Mouse (Mus musculus): ENCODE results near the gene Stx8. TPM values are rescaled to one million over a fixed set of nuclear protein-coding genes. Genes with fewer than 3 reads are reported as not detected.

Stx8 gene
- polyA plus RNA-seq, 1 experiment from 2014 or later = 57.5 TPM

GRCm38 (mm10) chr11:68185647-68186046, 219.7 kb downstream of the Stx8 start:
- 88% methylated on average over 3 of the region's 3 CpGs for WGBS
- DNase-seq (ENCODE audit: low spot score) = no peak
- no peaks in the 10 kb centered on the region for H3K27me3 ChIP-seq (ENCODE audit: insufficient read depth, poor library complexity, severe bottlenecking)
- H3K4me1 ChIP-seq (replicated peaks) = peaks cover 34% of the 10 kb centered on the region
- H3K36me3 ChIP-seq = no peaks in the 10 kb centered on the region
- no peak overlapping the region for H3K27ac ChIP-seq
- H3K4me3 ChIP-seq = no peak overlapping the region
- no peaks in the 10 kb centered on the region for H3K9me3 ChIP-seq

GRCm38 (mm10) chr11:68187242-68187641, 221.2 kb downstream of the Stx8 start:
- H3K4me1 ChIP-seq (replicated peaks) = peaks cover 34% of the 10 kb centered on the region
- peaks cover 3% of the 10 kb centered on the region; the same call in 1 of the 2 replicates for H3K27me3 ChIP-seq (ENCODE audit: insufficient read depth, poor library complexity, severe bottlenecking)
- DNase-seq (ENCODE audit: low spot score) = no peak
- H3K36me3 ChIP-seq = no peaks in the 10 kb centered on the region
- H3K27ac ChIP-seq = peak overlapping the region; percentile 8; the same call in 1 of the 2 replicates
- WGBS = 72% methylated on average over 8 of the region's 8 CpGs
- H3K9me3 ChIP-seq = no peaks in the 10 kb centered on the region
- no peak overlapping the region for H3K4me3 ChIP-seq

GRCm38 (mm10) chr11:68188695-68189201, 222.8 kb downstream of the Stx8 start:
- peak overlapping the region; percentile 46 for H3K27ac ChIP-seq
- peak; percentile 36 for DNase-seq (ENCODE audit: low spot score)
- no peaks in the 10 kb centered on the region for H3K9me3 ChIP-seq
- H3K36me3 ChIP-seq = no peaks in the 10 kb centered on the region
- peaks cover 3% of the 10 kb centered on the region; the same call in 1 of the 2 replicates for H3K27me3 ChIP-seq (ENCODE audit: insufficient read depth, poor library complexity, severe bottlenecking)
- no peak overlapping the region for H3K4me3 ChIP-seq
- H3K4me1 ChIP-seq (replicated peaks) = peaks cover 34% of the 10 kb centered on the region
- WGBS = 76% methylated on average over 12 of the region's 12 CpGs

DNA sequence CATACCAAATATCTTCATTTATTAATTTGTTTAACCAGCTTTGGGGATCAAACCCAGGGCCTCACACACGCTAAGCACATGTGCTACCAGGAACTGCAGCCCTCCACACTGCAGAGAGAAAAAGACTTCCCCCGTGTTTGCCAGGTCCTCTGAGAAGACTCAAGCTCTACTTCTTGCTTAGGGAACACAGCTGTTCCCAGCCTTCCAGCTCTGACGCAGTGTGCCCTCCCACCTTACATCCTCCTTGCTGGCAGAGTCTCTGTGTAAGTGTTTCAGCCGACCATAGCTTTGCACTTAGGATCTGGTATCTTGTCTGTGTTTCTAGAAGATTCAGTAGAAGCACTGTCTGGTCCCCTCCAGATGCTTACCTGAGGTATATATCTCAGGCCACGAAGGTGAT, 224.9 kb downstream of the Stx8 start:
- H3K27ac ChIP-seq = no peak overlapping the region
- 84% methylated on average over 5 of the region's 5 CpGs for WGBS

DNA sequence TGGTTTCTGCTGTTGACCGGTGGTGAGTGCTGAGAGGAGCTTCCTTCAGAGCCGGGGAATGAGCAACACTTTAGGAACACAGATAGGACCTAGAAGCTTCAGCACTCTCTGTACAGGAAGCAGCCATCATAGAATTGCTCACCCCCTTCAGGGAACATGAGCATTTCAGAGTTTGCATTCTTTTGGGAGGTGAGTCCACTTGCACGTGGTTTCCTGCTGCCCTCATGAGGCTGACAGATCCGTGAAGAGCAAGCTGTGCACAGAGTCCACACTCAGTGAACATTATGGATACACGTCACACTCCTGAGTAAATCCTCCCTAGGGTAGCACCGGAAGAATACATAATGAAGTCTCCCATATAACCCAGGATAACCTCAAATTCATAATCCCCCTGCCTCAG, 229.2 kb downstream of the Stx8 start:
- DNase-seq (ENCODE audit: low spot score) = no peak
- Histone ChIP-seq H3K9me3 (no peaks in the 10 kb centered on the region), H3K27me3 (ENCODE audit: insufficient read depth, poor library complexity, severe bottlenecking) (peaks cover 7% of the 10 kb centered on the region), H3K4me3 (no peak overlapping the region), H3K4me1 (replicated peaks) (peaks cover 43% of the 10 kb centered on the region), H3K27ac (0 out of 2 replicates have a peak overlapping the region, but pooled peaks have one; percentile 40), H3K36me3 (no peaks in the 10 kb centered on the region)
- 74% methylated on average over 6 of the region's 6 CpGs for WGBS

More for the DNA sequence above, 224.9 kb downstream of the Stx8 start:
- no peak overlapping the region for H3K4me3 ChIP-seq
- no peaks in the 10 kb centered on the region for H3K9me3 ChIP-seq
- no peak for DNase-seq (ENCODE audit: low spot score)
- peaks cover 7% of the 10 kb centered on the region for H3K27me3 ChIP-seq (ENCODE audit: insufficient read depth, poor library complexity, severe bottlenecking)
- H3K36me3 ChIP-seq = no peaks in the 10 kb centered on the region
- H3K4me1 ChIP-seq (replicated peaks) = peaks cover 48% of the 10 kb centered on the region

DNA sequence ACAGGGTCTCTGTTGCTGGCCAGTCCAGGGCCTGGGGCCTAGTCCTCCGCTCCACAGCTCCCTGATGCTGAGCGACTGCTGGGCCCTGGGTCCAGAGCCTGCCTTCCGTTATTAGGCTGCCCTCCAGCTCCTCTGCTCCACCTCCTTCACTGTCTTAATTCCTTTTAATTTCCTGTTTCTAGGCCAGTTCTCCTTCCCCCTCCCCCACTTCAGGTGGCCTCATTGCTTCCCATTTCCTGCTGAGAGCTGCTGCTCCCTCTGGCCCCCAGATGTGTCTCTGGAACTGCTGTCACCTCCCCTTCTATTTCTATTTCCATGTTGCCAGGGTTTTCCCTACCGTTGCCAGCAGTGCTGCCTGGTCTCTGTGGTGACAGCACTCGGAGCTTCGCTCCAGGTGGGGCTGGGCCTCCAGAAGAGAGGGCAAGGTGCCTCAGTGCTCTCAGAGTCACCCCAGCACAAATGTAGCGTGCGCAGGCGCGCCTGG, 229.7 kb downstream of the Stx8 start:
- Histone ChIP-seq H3K36me3 (no peaks in the 10 kb centered on the region), H3K27ac (peak overlapping the region; percentile 70), H3K4me3 (no peak overlapping the region), H3K9me3 (no peaks in the 10 kb centered on the region), H3K4me1 (replicated peaks) (peaks cover 45% of the 10 kb centered on the region), H3K27me3 (ENCODE audit: insufficient read depth, poor library complexity, severe bottlenecking) (peaks cover 7% of the 10 kb centered on the region)
- 63% methylated on average over 10 of the region's 10 CpGs for WGBS
- no peak for DNase-seq (ENCODE audit: low spot score)

DNA sequence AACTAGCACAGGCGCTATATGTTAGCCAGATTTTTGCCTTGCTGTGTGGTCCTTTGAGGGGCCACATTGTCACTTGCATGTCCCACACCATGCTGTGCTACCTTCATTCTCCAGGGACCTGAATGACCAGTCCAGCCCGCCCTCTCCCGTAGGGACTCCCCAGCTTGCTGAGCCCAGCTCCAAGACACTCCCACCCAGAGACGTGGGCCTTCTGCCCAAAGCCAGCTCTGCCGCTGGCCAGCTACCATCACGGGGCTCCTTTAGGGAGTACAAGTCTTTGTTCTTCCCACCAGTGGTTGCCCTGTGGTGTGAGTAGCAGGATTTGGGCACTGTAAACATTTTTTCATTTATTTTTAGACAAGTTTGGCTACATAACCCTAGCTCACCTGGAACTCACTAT, 230.6 kb downstream of the Stx8 start:
- Histone ChIP-seq H3K4me3 (no peak overlapping the region), H3K36me3 (no peaks in the 10 kb centered on the region), H3K9me3 (no peaks in the 10 kb centered on the region), H3K27me3 (ENCODE audit: insufficient read depth, poor library complexity, severe bottlenecking) (peaks cover 4% of the 10 kb centered on the region; the same call in 1 of the 2 replicates), H3K4me1 (replicated peaks) (peaks cover 47% of the 10 kb centered on the region), H3K27ac (no peak overlapping the region)
- DNase-seq (ENCODE audit: low spot score) = no peak
- 57% methylated on average over 6 of the region's 6 CpGs for WGBS

- Histone ChIP-seq H3K36me3 (no peaks in the 10 kb centered on the region), H3K9me3 (no peaks in the 10 kb centered on the region), H3K27ac (no peak overlapping the region), H3K27me3 (ENCODE audit: insufficient read depth, poor library complexity, severe bottlenecking) (peaks cover 9% of the 10 kb centered on the region; the same call in 1 of the 2 replicates), H3K4me1 (replicated peaks) (peaks cover 56% of the 10 kb centered on the region), H3K4me3 (no peak overlapping the region)
- WGBS = 80% methylated on average over 11 of the region's 11 CpGs
- DNase-seq (ENCODE audit: low spot score) = no peak
Observed at GRCm38 (mm10) chr11:68197471-68197870, 231.5 kb downstream of the Stx8 start.

DNA sequence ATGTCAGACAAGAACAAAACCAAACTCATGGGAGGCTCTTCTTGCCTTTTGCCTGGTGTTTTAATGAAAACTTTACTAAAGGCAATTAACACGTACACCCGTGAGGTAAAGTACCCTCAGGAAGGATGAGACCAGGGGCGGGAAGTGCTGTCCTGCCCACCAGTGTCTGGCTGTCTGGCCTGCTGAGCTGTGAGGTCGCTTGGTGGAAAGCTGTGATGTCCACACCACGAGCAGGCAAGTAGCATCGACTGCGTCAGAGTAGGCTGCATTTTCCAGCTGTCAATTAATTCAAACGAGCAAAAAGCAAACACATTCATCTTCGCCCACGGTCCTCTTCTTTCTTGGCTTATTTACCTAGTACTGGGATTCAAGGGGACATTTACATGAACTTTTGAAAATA, 232.7 kb downstream of the Stx8 start:
- Histone ChIP-seq H3K4me3 (no peak overlapping the region), H3K27me3 (ENCODE audit: insufficient read depth, poor library complexity, severe bottlenecking) (peaks cover 9% of the 10 kb centered on the region; the same call in 1 of the 2 replicates), H3K36me3 (no peaks in the 10 kb centered on the region), H3K27ac (no peak overlapping the region), H3K4me1 (replicated peaks) (peaks cover 65% of the 10 kb centered on the region), H3K9me3 (no peaks in the 10 kb centered on the region)
- DNase-seq (ENCODE audit: low spot score) = no peak
- 69% methylated on average over 10 of the region's 10 CpGs for WGBS

DNA sequence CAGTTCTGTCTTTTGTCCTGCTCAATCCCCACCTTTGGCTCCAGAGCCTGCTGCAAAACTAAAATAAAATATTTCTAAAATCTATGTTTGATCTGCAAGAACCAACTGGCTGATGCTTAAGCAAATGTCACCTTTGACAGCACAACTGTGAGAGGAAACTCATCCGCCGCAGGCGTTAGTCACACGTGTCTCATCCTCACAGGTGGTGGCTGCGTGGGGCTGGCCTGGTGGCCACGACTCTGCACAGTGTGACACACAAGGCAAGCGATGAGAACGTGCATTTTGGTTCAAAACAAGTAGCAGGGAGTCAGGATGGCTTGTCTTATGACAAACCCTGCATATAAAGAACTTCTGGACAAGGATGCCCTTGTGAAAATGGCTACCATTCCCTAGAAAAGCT, 233.1 kb downstream of the Stx8 start:
- 69% methylated on average over 8 of the region's 8 CpGs for WGBS
- Histone ChIP-seq H3K27ac (no peak overlapping the region), H3K27me3 (ENCODE audit: insufficient read depth, poor library complexity, severe bottlenecking) (peaks cover 9% of the 10 kb centered on the region; the same call in 1 of the 2 replicates), H3K36me3 (no peaks in the 10 kb centered on the region), H3K9me3 (no peaks in the 10 kb centered on the region), H3K4me1 (replicated peaks) (peaks cover 69% of the 10 kb centered on the region), H3K4me3 (no peak overlapping the region)
- no peak for DNase-seq (ENCODE audit: low spot score)

- 38% methylated on average over 10 of the region's 10 CpGs for WGBS
- H3K4me3 ChIP-seq = no peak overlapping the region
- no peaks in the 10 kb centered on the region for H3K9me3 ChIP-seq
- H3K27me3 ChIP-seq (ENCODE audit: insufficient read depth, poor library complexity, severe bottlenecking) = peaks cover 9% of the 10 kb centered on the region; the same call in 1 of the 2 replicates
- no peak overlapping the region for H3K27ac ChIP-seq
- H3K4me1 ChIP-seq (replicated peaks) = peaks cover 69% of the 10 kb centered on the region
- H3K36me3 ChIP-seq = no peaks in the 10 kb centered on the region
- no peak for DNase-seq (ENCODE audit: low spot score)
Observed at GRCm38 (mm10) chr11:68199801-68200423, 233.9 kb downstream of the Stx8 start.

DNA sequence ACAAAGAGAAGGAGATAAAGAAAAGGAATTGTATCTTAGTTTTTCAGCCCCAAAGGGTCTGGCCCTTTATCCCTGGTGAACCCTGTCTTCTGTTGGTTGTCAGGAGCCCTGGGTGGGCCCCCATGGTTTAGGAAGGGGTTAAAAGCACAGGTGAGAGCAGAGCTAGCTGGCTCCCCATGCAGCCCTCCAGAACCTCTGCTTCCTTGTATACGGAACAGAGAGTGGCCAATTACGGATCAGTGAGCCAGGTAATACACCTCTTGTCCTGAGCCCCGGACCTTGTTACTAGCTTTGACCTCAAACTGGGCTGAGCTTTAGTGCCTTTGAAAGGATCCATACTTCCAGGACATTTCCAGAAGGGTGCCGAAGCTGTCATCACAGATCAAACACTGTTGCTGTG, 234.5 kb downstream of the Stx8 start:
- WGBS = 87% methylated on average over 4 of the region's 4 CpGs
- no peaks in the 10 kb centered on the region for H3K9me3 ChIP-seq
- H3K4me3 ChIP-seq = no peak overlapping the region
- H3K36me3 ChIP-seq = no peaks in the 10 kb centered on the region
- H3K4me1 ChIP-seq (replicated peaks) = peaks cover 64% of the 10 kb centered on the region
- H3K27ac ChIP-seq = no peak overlapping the region
- H3K27me3 ChIP-seq (ENCODE audit: insufficient read depth, poor library complexity, severe bottlenecking) = peaks cover 11% of the 10 kb centered on the region; the same call in 1 of the 2 replicates
- no peak for DNase-seq (ENCODE audit: low spot score)

GRCm38 (mm10) chr11:68201063-68201462, 235.1 kb downstream of the Stx8 start:
- Histone ChIP-seq H3K4me1 (replicated peaks) (peaks cover 58% of the 10 kb centered on the region), H3K4me3 (no peak overlapping the region), H3K9me3 (no peaks in the 10 kb centered on the region), H3K27ac (no peak overlapping the region), H3K27me3 (ENCODE audit: insufficient read depth, poor library complexity, severe bottlenecking) (peaks cover 8% of the 10 kb centered on the region; the same call in 1 of the 2 replicates), H3K36me3 (no peaks in the 10 kb centered on the region; the same call in 1 of the 2 replicates)
- WGBS = 87% methylated on average over 1 of the region's 1 CpGs
- DNase-seq (ENCODE audit: low spot score) = no peak

Data from hindbrain, embryonic 10.5 days (tissue).